Mouse (Mus musculus): ENCODE data around the gene Hrasls5. TPM values are rescaled to one million over a fixed set of nuclear protein-coding genes. Genes with fewer than 3 reads are reported as not detected.

Hrasls5 gene
- not detected in 2 replicates for polyA plus RNA-seq (2012; ENCODE audit: low replicate concordance)

DNA sequence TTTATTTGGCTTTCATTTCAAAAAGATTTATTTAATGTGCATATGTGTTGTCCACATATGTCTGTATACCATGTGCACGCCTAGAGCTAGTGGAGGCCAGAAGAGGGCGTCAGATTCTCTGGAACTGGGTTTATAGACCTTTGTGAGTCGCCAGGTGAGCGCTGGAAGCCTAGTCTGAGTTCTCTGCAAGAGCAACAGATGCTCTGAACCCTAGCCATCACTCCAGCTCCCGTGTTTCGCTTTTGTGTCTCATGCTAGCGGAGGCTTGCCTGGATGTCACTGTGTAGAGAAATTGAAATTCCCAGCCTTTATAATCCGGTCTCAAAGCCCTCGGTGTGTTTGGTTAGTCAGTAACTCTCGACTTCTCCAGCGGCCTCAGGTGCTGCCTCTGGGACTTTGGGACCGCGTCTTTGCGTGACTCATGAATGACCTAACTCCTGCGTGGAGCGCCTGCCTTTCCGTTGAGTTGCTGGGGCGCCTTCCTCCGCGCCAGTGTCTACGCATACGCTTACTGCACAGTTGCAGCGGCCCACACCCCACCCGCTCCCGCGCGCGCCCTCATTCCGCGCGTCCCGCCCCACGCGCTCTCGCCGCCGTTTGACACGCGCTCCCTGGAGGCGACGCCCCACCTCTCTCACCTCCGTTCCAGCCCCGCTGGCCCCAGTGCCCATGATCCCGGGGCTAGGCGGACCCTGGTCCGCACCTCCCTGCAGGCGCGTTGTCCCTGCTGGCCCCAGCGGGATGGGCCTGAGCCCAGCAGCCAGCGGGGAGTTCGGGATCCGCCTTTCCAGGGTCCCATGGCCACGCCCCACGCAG, at the start of gene Hrasls5:
Gene Hrasls5 (plus strand): TSS at position 600 of the 816 bp plus-strand sequence.

GRCm38 (mm10) chr19:7606801-7607689, 5.3 kb upstream of the Hrasls5 start, which contains the start of gene Lgals12:
Gene Lgals12 (minus strand): TSS chr19:7607193.

Other genes with a start within 250 kb of the Hrasls5 start
- 40.6 and 55.1 TPM in 2 replicates for gene Spindoc, start 229.5 kb upstream of the Hrasls5 start, polyA plus RNA-seq (2012; ENCODE audit: low replicate concordance)
- gene 2700081O15Rik, start 194.9 kb upstream of the Hrasls5 start, polyA plus RNA-seq (2012; ENCODE audit: low replicate concordance): 15.8 and 24.3 TPM in 2 replicates
- 29.2 and 46.6 TPM in 2 replicates for gene Rtn3, start 129.3 kb upstream of the Hrasls5 start, polyA plus RNA-seq (2012; ENCODE audit: low replicate concordance)
- gene Atl3, start 118.5 kb upstream of the Hrasls5 start, polyA plus RNA-seq (2012; ENCODE audit: low replicate concordance): 10.6 and 11.9 TPM in 2 replicates
- 3.7 and 4.1 TPM in 2 replicates for gene Pla2g16, start 55.1 kb upstream of the Hrasls5 start, polyA plus RNA-seq (2012; ENCODE audit: low replicate concordance)
- not detected in 2 replicates for gene Lgals12, start 5.3 kb upstream of the Hrasls5 start, polyA plus RNA-seq (2012; ENCODE audit: low replicate concordance)
- gene Slc22a19, start 98.8 kb downstream of the Hrasls5 start, polyA plus RNA-seq (2012; ENCODE audit: low replicate concordance): not detected in 2 replicates
- not detected in 2 replicates for gene Slc22a26, start 190.1 kb downstream of the Hrasls5 start, polyA plus RNA-seq (2012; ENCODE audit: low replicate concordance)

Data from leukemia stem cell, adult 10-12 weeks (primary cell).